In genomic region chr1:116366806-116367205, GRCm38 (mm10) we compare ENCODE assay signal across 13 mouse cellular contexts.
DNase-seq lines count a peak whose midpoint lies in the region; ATAC-seq and TF ChIP-seq lines count a peak whose summit lies in the region.
"Had no signal": no experiment of that assay in that cellular context is flagged by ENCODE, and none has a peak within 500 bp of the region (broad histone marks: within the 10 kb centered on the region; RNA-seq: fewer than 3 reads in every experiment).

No protein-coding gene starts in this region.

- no peaks in the 10 kb centered on the region for H3K27me3 ChIP-seq in hindbrain, embryonic 12.5 days
- no peaks in the 10 kb centered on the region for H3K27me3 ChIP-seq in midbrain, embryonic 14.5 days (ENCODE audit: control insufficient read depth, insufficient read depth, low read length)
- no peaks in the 10 kb centered on the region for H3K27me3 ChIP-seq in liver, embryonic 12.5 days (replicated peaks)
- H3K27me3 ChIP-seq: CH12.LX; intestine, embryonic 15.5 days; liver, embryonic 15.5 days had no signal

- H3K36me3 ChIP-seq in ES-E14 (ENCODE audit: control insufficient read depth, insufficient read depth, low read length, poor library complexity, severe bottlenecking), result no peaks in the 10 kb centered on the region
- H3K36me3 ChIP-seq in hindbrain, embryonic 12.5 days, result no peaks in the 10 kb centered on the region
- no peaks in the 10 kb centered on the region for H3K36me3 ChIP-seq in midbrain, embryonic 14.5 days (ENCODE audit: control insufficient read depth, insufficient read depth, low read length)
- H3K36me3 ChIP-seq in liver, embryonic 12.5 days, result no peaks in the 10 kb centered on the region
- H3K36me3 ChIP-seq: intestine, embryonic 15.5 days; liver, embryonic 15.5 days had no signal

- no peak overlapping the region for H3K4me2 ChIP-seq in hindbrain, embryonic 12.5 days (replicated peaks)
- H3K4me2 ChIP-seq in midbrain, embryonic 14.5 days (ENCODE audit: low read length), result no peak overlapping the region
- no peak overlapping the region for H3K4me2 ChIP-seq in liver, embryonic 12.5 days
- H3K4me2 ChIP-seq: intestine, embryonic 15.5 days; liver, embryonic 15.5 days had no signal

- in situ Hi-C loops in ES-E14 (cut with MboI; ENCODE audit: low sequenced_read_pairs in 2 of 2, unreplicated experiment in 2 of 2), result no loop called here

- H3K9me3 ChIP-seq in ES-E14 (ENCODE audit: control insufficient read depth, insufficient read depth, low read depth, low read length), result no peaks in the 10 kb centered on the region
- H3K9me3 ChIP-seq in hindbrain, embryonic 12.5 days (replicated peaks), result no peaks in the 10 kb centered on the region
- H3K9me3 ChIP-seq in midbrain, embryonic 14.5 days (ENCODE audit: control insufficient read depth, low read length), result no peaks in the 10 kb centered on the region
- H3K9me3 ChIP-seq in liver, embryonic 12.5 days (replicated peaks), result no peaks in the 10 kb centered on the region
- H3K9me3 ChIP-seq: intestine, embryonic 15.5 days; liver, embryonic 15.5 days had no signal

- ATAC-seq in hindbrain, embryonic 12.5 days (ENCODE audit: low FRiP score), result peak; percentile 72
- ATAC-seq in midbrain, embryonic 14.5 days (ENCODE audit: low FRiP score, low TSS enrichment), result peak; percentile 48; the same call in 1 of the 2 replicates
- no peak for ATAC-seq in CD4-positive, CD25-positive, alpha-beta regulatory T cell, adult 4 months
- no peak for ATAC-seq in liver, embryonic 12.5 days
- ATAC-seq: intestine, embryonic 15.5 days had no signal

- H3K27ac ChIP-seq in ES-E14 (ENCODE audit: insufficient read depth, low read depth, low read length, poor library complexity, severe bottlenecking), result no peak overlapping the region
- H3K27ac ChIP-seq in hindbrain, embryonic 12.5 days, result no peak overlapping the region
- no peak overlapping the region; the same call in 1 of the 2 replicates for H3K27ac ChIP-seq in midbrain, embryonic 14.5 days (replicated peaks; ENCODE audit: low read depth, low read length)
- H3K27ac ChIP-seq in liver, embryonic 12.5 days, result no peak overlapping the region
- H3K27ac ChIP-seq: intestine, embryonic 15.5 days; liver, embryonic 15.5 days had no signal

- DNase-seq in ES-E14 (ENCODE audit: low read depth, low spot score) (peak; percentile 42), R1 (ENCODE audit: low read depth, low spot score) (peak; percentile 69)
- DNase-seq in midbrain, embryonic 14.5 days, result peak; percentile 36
- DNase-seq in adrenal gland, postnatal 14 days, result no peak
- DNase-seq: adrenal gland, postnatal 25 days; heart, adult 11 months; kidney, postnatal 10 days had no signal

- no peak overlapping the region for H3K4me3 ChIP-seq in ES-E14 (ENCODE audit: insufficient read depth in 1 of 2, low read depth in 1 of 2, low read length in 2 of 2, poor library complexity in 1 of 2, severe bottlenecking in 1 of 2)
- H3K4me3 ChIP-seq in hindbrain, embryonic 12.5 days, result no peak overlapping the region
- H3K4me3 ChIP-seq in midbrain, embryonic 14.5 days (replicated peaks; ENCODE audit: low read depth, low read length), result no peak overlapping the region
- H3K4me3 ChIP-seq in liver, embryonic 12.5 days, result no peak overlapping the region
- H3K4me3 ChIP-seq: intestine, embryonic 15.5 days; liver, embryonic 15.5 days had no signal

- H3K4me1 ChIP-seq in ES-E14 (ENCODE audit: control insufficient read depth in 2 of 2, insufficient read depth in 2 of 2, low read length in 2 of 2, poor library complexity in 1 of 2), result peaks cover 1 to 4% of the 10 kb centered on the region in 2 experiments; a peak in 1 of 4 replicates
- H3K4me1 ChIP-seq in hindbrain, embryonic 12.5 days, result peaks cover 6% of the 10 kb centered on the region; the same call in 1 of the 2 replicates
- H3K4me1 ChIP-seq in midbrain, embryonic 14.5 days (ENCODE audit: control insufficient read depth, insufficient read depth, low read length), result 0 out of 2 replicates have a peak, but pooled peaks cover 3% of the 10 kb centered on the region
- no peaks in the 10 kb centered on the region for H3K4me1 ChIP-seq in liver, embryonic 12.5 days
- H3K4me1 ChIP-seq: intestine, embryonic 15.5 days; liver, embryonic 15.5 days had no signal

- H3K9ac ChIP-seq in ES-E14 (ENCODE audit: insufficient read depth, low read depth, low read length, poor library complexity, severe bottlenecking), result no peak overlapping the region
- no peak overlapping the region for H3K9ac ChIP-seq in hindbrain, embryonic 12.5 days
- H3K9ac ChIP-seq in midbrain, embryonic 14.5 days (replicated peaks; ENCODE audit: low read length), result no peak overlapping the region
- H3K9ac ChIP-seq in liver, embryonic 12.5 days, result no peak overlapping the region
- H3K9ac ChIP-seq: intestine, embryonic 15.5 days; liver, embryonic 15.5 days had no signal

TF ChIP-seq in ES-E14, 5 proteins besides CTCF, POLR2A, EP300 and RAD21:
- no peak for TF ChIP-seq CHD2 (IDR thresholded peaks at IDR 0.05; ENCODE audit: low read depth, low read length)
- peak; percentile 69; the same call in 1 of the 2 replicates for TF ChIP-seq MAFK (IDR thresholded peaks at IDR 0.05; ENCODE audit: insufficient read depth, low read depth, low read length)
- no peak for TF ChIP-seq ZNF384 (IDR thresholded peaks at IDR 0.05; ENCODE audit: low read depth, low read length)
- TF ChIP-seq ZC3H11A (IDR thresholded peaks at IDR 0.05; ENCODE audit: borderline replicate concordance, low read depth, low read length), result no peak
- no peak for TF ChIP-seq HCFC1 (IDR thresholded peaks at IDR 0.05; ENCODE audit: borderline replicate concordance, insufficient read depth, low read length)
TF ChIP-seq in ES-E14: peak in this region for 1.

Comparison
In these comparisons a context has a peak if more than half of its experiments do, and no peak if none do; other contexts are left out.
1. ATAC-seq: peak in hindbrain, embryonic 12.5 days (single experiment) and midbrain, embryonic 14.5 days (single experiment); none in CD4-positive, CD25-positive, alpha-beta regulatory T cell, adult 4 months (single experiment) and liver, embryonic 12.5 days (single experiment).